Mouse (Mus musculus) gastrocnemius, adult 2 months (tissue): ENCODE data around the gene Cts7. TPM values are rescaled to one million over a fixed set of nuclear protein-coding genes. Genes with fewer than 3 reads are reported as not detected.

Experiments used
- DNase-seq: peaks from one replicate; pipeline ENCODE4 v3.0.0; 2022
- H3K27ac ChIP-seq: fragments of 200-600 bp; 2 replicates; pipeline ENCODE4 v1.8.1; 2022; ENCODE audit warnings: mild to moderate bottlenecking
- H3K4me3 ChIP-seq: fragments of 200-600 bp; 2 replicates; pipeline ENCODE4 v1.8.1; 2022; ENCODE audit warnings: mild to moderate bottlenecking, moderate library complexity
- CTCF ChIP-seq: fragments of 200-600 bp; IDR thresholded peaks from 2 replicates; pipeline ENCODE4 v1.8.1; 2022; ENCODE audit warnings: antibody characterized with exemption, mild to moderate bottlenecking, moderate library complexity
- intact Hi-C: fragments of 180-260 bp; cut with DNase I; formaldehyde crosslinking; loops from one replicate; pipeline ENCODE4 v1.15.1; 2025
- long read RNA-seq, 2 experiments: library from polyadenylated mRNA; stranded (forward); transcript quantifications; one replicate each; pipeline ENCODE4 v2.0.0; 2021
- microRNA-seq: library from miRNA; unstranded; fragments of <30 nt; microRNA quantifications from one replicate; pipeline ENCODE4 v1.2.0, GENCODE M21; 2021
- total RNA-seq, 2 experiments: library from RNA; stranded (reverse); gene quantifications; 2 replicates each; pipeline ENCODE4 v1.2.3; 2021

Cts7 gene
- total RNA-seq, result not detected
- long read RNA-seq, experiment 1, result 0 reads
- long read RNA-seq, experiment 2, result 0 reads

DNA sequence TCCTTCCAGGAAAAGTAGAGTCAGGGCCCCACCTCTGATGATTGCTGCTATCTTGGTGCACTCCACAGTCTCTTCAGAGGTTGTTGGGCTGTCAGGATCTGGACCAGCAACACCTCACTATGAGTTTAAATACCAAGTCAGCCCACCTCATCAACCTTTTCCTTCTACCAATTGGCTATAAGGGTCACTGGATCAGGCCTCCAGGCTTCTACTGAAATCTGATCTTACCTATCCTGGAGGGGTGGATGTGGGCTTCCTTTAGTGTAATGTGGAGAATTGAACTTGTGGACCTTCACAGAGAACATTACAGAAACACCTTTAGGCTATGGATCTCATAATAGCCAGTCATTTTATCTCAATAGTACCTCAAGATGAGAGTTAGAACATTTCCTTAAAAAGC is at the start of gene Cts7:
Gene Cts7, minus strand, starts transcription at position 101 of the 400 bp plus-strand sequence.
- no peak for TF ChIP-seq CTCF
- intact Hi-C loops, result no loop called here
- Histone ChIP-seq H3K4me3 (no peak within 1 kb of the TSS), H3K27ac (no peak within 1 kb of the TSS)
- no peak for DNase-seq

Small RNA genes within 50 kb of the gene (microRNA-seq; reads per million reads assigned to microRNA genes)
- gene Gm27704, result not detected

Other genes with a start within 250 kb of the Cts7 start
- gene Ctsr, start 193.9 kb downstream of the Cts7 start, total RNA-seq, result not detected
- not detected for gene Cts6, start 154.8 kb downstream of the Cts7 start, total RNA-seq
- not detected for gene Cts8, start 102.8 kb downstream of the Cts7 start, total RNA-seq
- not detected for gene Gm49398, start 69.4 kb downstream of the Cts7 start, total RNA-seq
- gene Ctsm, start 183.6 kb upstream of the Cts7 start, total RNA-seq, result not detected
- not detected for gene Gm49352, start 210.0 kb upstream of the Cts7 start, total RNA-seq
- not detected for gene Cts3, start 211.9 kb upstream of the Cts7 start, total RNA-seq